Mouse (Mus musculus) thymus, adult 2 months (tissue): Measurements from ENCODE around the gene Tmem211. TPM values are rescaled to one million over a fixed set of nuclear protein-coding genes. Genes with fewer than 3 reads are reported as not detected.

ENCODE experiments used
- DNase-seq: peaks from one replicate; pipeline ENCODE4 v3.0.0; 2021
- H3K27ac ChIP-seq: fragments of 200-500 bp; 2 replicates; pipeline ENCODE4 v1.5.1; 2012; ENCODE audit warnings: low read length, control low read depth; ENCODE audit not compliant: control insufficient read depth, insufficient read depth
- H3K27me3 ChIP-seq: fragments of 200-500 bp; 2 replicates; pipeline ENCODE4 v1.6.1; 2012; ENCODE audit warnings: mild to moderate bottlenecking, low read length, moderate library complexity, mixed read lengths; ENCODE audit not compliant: control insufficient read depth, insufficient read depth
- H3K36me3 ChIP-seq: fragments of 200-500 bp; 2 replicates; pipeline ENCODE4 v1.6.1; 2012; ENCODE audit warnings: mild to moderate bottlenecking, low read length, moderate library complexity; ENCODE audit not compliant: control insufficient read depth, insufficient read depth
- H3K4me1 ChIP-seq: fragments of 200-500 bp; replicated peaks from 2 replicates; pipeline ENCODE4 v1.6.1; 2012; ENCODE audit warnings: low read length; ENCODE audit not compliant: control insufficient read depth, insufficient read depth
- H3K4me3 ChIP-seq: fragments of 200-500 bp; 2 replicates; pipeline ENCODE4 v1.5.1; 2012; ENCODE audit warnings: mild to moderate bottlenecking, low read length, control low read depth, moderate library complexity; ENCODE audit not compliant: control insufficient read depth, insufficient read depth
- CTCF ChIP-seq: fragments of 200-500 bp; IDR thresholded peaks from 2 replicates; pipeline ENCODE4 v1.5.1; 2012; ENCODE audit warnings: mild to moderate bottlenecking, control low read depth, low read length, moderate library complexity, borderline replicate concordance; ENCODE audit not compliant: control insufficient read depth, poor library complexity, insufficient read depth; ENCODE audit errors: extremely low read depth
- POLR2A ChIP-seq: fragments of 200-500 bp; IDR thresholded peaks from 2 replicates; pipeline ENCODE4 v1.6.1; 2012; ENCODE audit warnings: mild to moderate bottlenecking, low read length, control low read depth, moderate library complexity; ENCODE audit not compliant: control insufficient read depth, poor library complexity, insufficient read depth; ENCODE audit errors: extremely low read depth
- WGBS: fragments of 180-500 bp; shearing (Covaris S2); methylation state at CpG from one replicate; pipeline ENCODE4 v1.1.7; 2018; 5-methylcytosine and 5-hydroxymethylcytosine counted together
- polyA plus RNA-seq: library from polyadenylated mRNA; depleted of rRNA; stranded (reverse); fragments of >200 nt; gene quantifications from 2 replicates; pipeline ENCODE4 v1.2.3, GENCODE M21; 2012

Tmem211 gene
- polyA plus RNA-seq, 1 experiment = not detected

- H3K27ac ChIP-seq = no peak overlapping the region
- no peak for TF ChIP-seq POLR2A
- 95% methylated on average over 12 of the region's 12 CpGs for WGBS
Measured at GRCm38 (mm10) chr5:113217076-113217475, 9.6 kb upstream of the Tmem211 start.

GRCm38 (mm10) chr5:113218617-113219235 is 8.0 kb upstream of the Tmem211 start:
- TF ChIP-seq POLR2A (no peak), CTCF (no peak)
- WGBS = 93% methylated on average over 17 of the region's 17 CpGs
- DNase-seq = no peak
- Histone ChIP-seq H3K4me1 (peaks cover 5% of the 10 kb centered on the region), H3K36me3 (no peaks in the 10 kb centered on the region), H3K27ac (no peak overlapping the region), H3K4me3 (no peak overlapping the region), H3K27me3 (no peaks in the 10 kb centered on the region)

More at GRCm38 (mm10) chr5:113217076-113217475, 9.6 kb upstream of the Tmem211 start:
- H3K4me1 ChIP-seq = peaks cover 5% of the 10 kb centered on the region
- no peak overlapping the region for H3K4me3 ChIP-seq
- no peaks in the 10 kb centered on the region for H3K27me3 ChIP-seq
- H3K36me3 ChIP-seq = no peaks in the 10 kb centered on the region
- DNase-seq = no peak

GRCm38 (mm10) chr5:113219450-113219849 is 7.3 kb upstream of the Tmem211 start:
- TF ChIP-seq CTCF = no peak
- no peak for TF ChIP-seq POLR2A
- Histone ChIP-seq H3K4me1 (peaks cover 5% of the 10 kb centered on the region), H3K27me3 (no peaks in the 10 kb centered on the region), H3K4me3 (no peak overlapping the region), H3K36me3 (no peaks in the 10 kb centered on the region), H3K27ac (no peak overlapping the region)
- no peak for DNase-seq
- WGBS = 93% methylated on average over 6 of the region's 6 CpGs

- no peak overlapping the region for H3K27ac ChIP-seq
- TF ChIP-seq CTCF (no peak), POLR2A (no peak)
Measured at GRCm38 (mm10) chr5:113219876-113220275, 6.8 kb upstream of the Tmem211 start.

GRCm38 (mm10) chr5:113220383-113221146 is 6.1 kb upstream of the Tmem211 start:
- H3K36me3 ChIP-seq = no peaks in the 10 kb centered on the region
- peaks cover 5% of the 10 kb centered on the region for H3K4me1 ChIP-seq
- TF ChIP-seq POLR2A = no peak
- no peak for TF ChIP-seq CTCF
- WGBS = 4% methylated on average over 62 of the region's 64 CpGs
- H3K27ac ChIP-seq = no peak overlapping the region
- no peak for DNase-seq
- H3K27me3 ChIP-seq = no peaks in the 10 kb centered on the region
- H3K4me3 ChIP-seq = peak overlapping the region; percentile 22

More at GRCm38 (mm10) chr5:113219876-113220275, 6.8 kb upstream of the Tmem211 start:
- H3K36me3 ChIP-seq = no peaks in the 10 kb centered on the region
- H3K4me1 ChIP-seq = peaks cover 5% of the 10 kb centered on the region
- 87% methylated on average over 7 of the region's 7 CpGs for WGBS
- no peak overlapping the region for H3K4me3 ChIP-seq
- no peak for DNase-seq
- H3K27me3 ChIP-seq = no peaks in the 10 kb centered on the region

GRCm38 (mm10) chr5:113221147-113221865 is 5.4 kb upstream of the Tmem211 start, which contains the start of gene 2900026A02Rik:
TSS of gene 2900026A02Rik (minus strand) at chr5:113221236.
- no peak within 1 kb of the TSS for H3K27ac ChIP-seq
- 13% methylated on average over 60 of the region's 62 CpGs for WGBS

More at GRCm38 (mm10) chr5:113221147-113221865, 5.4 kb upstream of the Tmem211 start, which contains the start of gene 2900026A02Rik:
- H3K36me3 ChIP-seq = no peaks in the 10 kb centered on the region
- H3K4me3 ChIP-seq = peak within 1 kb of the TSS; percentile 22
- H3K27me3 ChIP-seq = no peaks in the 10 kb centered on the region
- H3K4me1 ChIP-seq = peaks cover 5% of the 10 kb centered on the region
- peak; percentile 57; the same call in 1 of the 2 replicates for TF ChIP-seq CTCF
- TF ChIP-seq POLR2A = no peak
- DNase-seq = peak; percentile 33
